Mouse (Mus musculus) MEL (cell line): ENCODE results near the gene Foxj3. TPM values are rescaled to one million over a fixed set of nuclear protein-coding genes. Genes with fewer than 3 reads are reported as not detected.

Experiments
- DNase-seq: peaks from one replicate; pipeline ENCODE4 v3.0.0; 2011; ENCODE audit warnings: low read depth, low spot score
- H3K27ac ChIP-seq: 2 replicates; pipeline ENCODE4 v1.5.1; 2012; ENCODE audit warnings: low read depth, mild to moderate bottlenecking, control low read depth, low read length, moderate library complexity; ENCODE audit not compliant: control insufficient read depth
- H3K27me3 ChIP-seq, 2 experiments: fragments of 150-350 bp in 1 of 2; sonication (generic) in 1 of 2; 2 replicates each; pipeline ENCODE4 v1.6.1; 2012; ENCODE audit warnings: low read length in 2 of 2, mild to moderate bottlenecking in 2 of 2, improper control_type of control experiment in 1 of 2, moderate library complexity in 1 of 2; ENCODE audit not compliant: insufficient read depth in 2 of 2, control insufficient read depth in 1 of 2
- H3K36me3 ChIP-seq, 2 experiments: 2 replicates each; pipeline ENCODE4 v1.6.1; 2012 to 2014; ENCODE audit warnings: low read length in 2 of 2, improper control_type of control experiment in 1 of 2, inconsistent platforms in 1 of 2, mild to moderate bottlenecking in 1 of 2; ENCODE audit not compliant: insufficient read depth in 2 of 2, control insufficient read depth in 1 of 2
- H3K4me1 ChIP-seq, 2 experiments: fragments of 150-350 bp in 1 of 2; sonication (generic) in 1 of 2; 2 replicates each; pipeline ENCODE4 v1.6.1; 2012; ENCODE audit warnings: low read length in 2 of 2, improper control_type of control experiment in 1 of 2, mild to moderate bottlenecking in 1 of 2; ENCODE audit not compliant: insufficient read depth in 2 of 2, control insufficient read depth in 1 of 2
- H3K4me3 ChIP-seq, 2 experiments: fragments of 150-350 bp in 1 of 2; sonication (generic) in 1 of 2; 2 replicates each; pipeline ENCODE4 v1.5.1; 2012; ENCODE audit warnings: low read depth in 2 of 2, low read length in 2 of 2, mild to moderate bottlenecking in 2 of 2, moderate library complexity in 2 of 2, control low read depth in 1 of 2, improper control_type of control experiment in 1 of 2; ENCODE audit not compliant: control insufficient read depth in 1 of 2, insufficient read depth in 1 of 2
- H3K79me2 ChIP-seq: 2 replicates; pipeline ENCODE4 v1.6.1; 2012; ENCODE audit warnings: mild to moderate bottlenecking, low read length, moderate library complexity; ENCODE audit not compliant: control insufficient read depth, poor library complexity, insufficient read depth
- H3K9ac ChIP-seq: 2 replicates; pipeline ENCODE4 v1.6.1; 2012; ENCODE audit warnings: low read depth, mild to moderate bottlenecking, control low read depth, low read length, moderate library complexity; ENCODE audit not compliant: control insufficient read depth, poor library complexity, severe bottlenecking
- H3K9me3 ChIP-seq: fragments of 150-350 bp; sonication (generic); replicated peaks from 2 replicates; pipeline ENCODE4 v1.6.1; 2012; ENCODE audit warnings: mild to moderate bottlenecking, low read length, improper control_type of control experiment, moderate library complexity; ENCODE audit not compliant: insufficient read depth
- BHLHE40 ChIP-seq: IDR thresholded peaks from 2 replicates; pipeline ENCODE4 v1.6.1; 2012; ENCODE audit warnings: low read depth, mild to moderate bottlenecking, inconsistent platforms, low read length, improper control_type of control experiment, borderline replicate concordance
- CHD2 ChIP-seq: IDR thresholded peaks from 2 replicates; pipeline ENCODE4 v1.6.1; 2011; ENCODE audit warnings: low read length, improper control_type of control experiment
- EP300 ChIP-seq, 2 experiments: IDR thresholded peaks; 2 replicates each; pipeline ENCODE4 v1.6.1; 2011; ENCODE audit warnings: improper control_type of control experiment in 2 of 2, low read length in 2 of 2, low read depth in 1 of 2, mild to moderate bottlenecking in 1 of 2
- ETS1 ChIP-seq: IDR thresholded peaks from 2 replicates; pipeline ENCODE4 v1.6.1; 2012; ENCODE audit warnings: low read depth, mild to moderate bottlenecking, inconsistent platforms, low read length, improper control_type of control experiment, moderate library complexity
- GABPA ChIP-seq: IDR thresholded peaks from 2 replicates; pipeline ENCODE4 v1.6.1; 2012; ENCODE audit warnings: low read depth, mild to moderate bottlenecking, inconsistent platforms, low read length, improper control_type of control experiment, moderate library complexity
- JUND ChIP-seq: IDR thresholded peaks from 2 replicates; pipeline ENCODE4 v1.6.1; 2011; ENCODE audit warnings: low read depth, mild to moderate bottlenecking, improper control_type of control experiment, low read length
- KAT2A ChIP-seq: conservative IDR thresholded peaks from 2 replicates; pipeline ENCODE4 v1.6.1; 2012; ENCODE audit warnings: low read depth, low read length, improper control_type of control experiment, inconsistent platforms
- MAFK ChIP-seq: IDR thresholded peaks from 2 replicates; pipeline ENCODE4 v1.6.1; 2011; ENCODE audit warnings: low read depth, mild to moderate bottlenecking, low read length, improper control_type of control experiment, borderline replicate concordance
- MXI1 ChIP-seq: IDR thresholded peaks from 2 replicates; pipeline ENCODE4 v1.6.1; 2011; ENCODE audit warnings: mild to moderate bottlenecking, low read depth, low read length, improper control_type of control experiment
- NELFE ChIP-seq: IDR thresholded peaks from 2 replicates; pipeline ENCODE4 v1.6.1; 2011; ENCODE audit warnings: low read depth, low read length, improper control_type of control experiment
- NRF1 ChIP-seq: IDR thresholded peaks from 2 replicates; pipeline ENCODE4 v1.6.1; 2014; ENCODE audit warnings: low read depth, mild to moderate bottlenecking, inconsistent platforms, low read length, improper control_type of control experiment, moderate library complexity; ENCODE audit not compliant: poor library complexity, insufficient read depth, severe bottlenecking
- POLR2AphosphoS2 ChIP-seq: IDR thresholded peaks from 2 replicates; pipeline ENCODE4 v1.6.1; 2011; ENCODE audit warnings: low read length, improper control_type of control experiment
- SMC3 ChIP-seq: IDR thresholded peaks from 2 replicates; pipeline ENCODE4 v1.6.1; 2011; ENCODE audit warnings: low read depth, low read length, improper control_type of control experiment
- TBP ChIP-seq: IDR thresholded peaks from 2 replicates; pipeline ENCODE4 v1.8.0; 2011; ENCODE audit warnings: low read depth, low read length, improper control_type of control experiment
- TCF12 ChIP-seq: IDR thresholded peaks from 2 replicates; pipeline ENCODE4 v1.6.1; 2014; ENCODE audit warnings: low read depth, mild to moderate bottlenecking, inconsistent platforms, low read length, improper control_type of control experiment, moderate library complexity
- UBTF ChIP-seq: IDR thresholded peaks from 2 replicates; pipeline ENCODE4 v1.6.1; 2012; ENCODE audit warnings: low read depth, mild to moderate bottlenecking, inconsistent platforms, low read length, improper control_type of control experiment, moderate library complexity, borderline replicate concordance; ENCODE audit not compliant: insufficient read depth
- USF1 ChIP-seq: IDR thresholded peaks from 2 replicates; pipeline ENCODE4 v1.6.1; 2014; ENCODE audit warnings: low read depth, mild to moderate bottlenecking, inconsistent platforms, low read length, improper control_type of control experiment, moderate library complexity
- ZMIZ1 ChIP-seq: IDR thresholded peaks from 2 replicates; pipeline ENCODE4 v1.6.1; 2012; ENCODE audit warnings: low read depth, mild to moderate bottlenecking, inconsistent platforms, low read length, improper control_type of control experiment, moderate library complexity
- ZNF384 ChIP-seq: IDR thresholded peaks from 2 replicates; pipeline ENCODE4 v1.6.1; 2012; ENCODE audit warnings: low read depth, mild to moderate bottlenecking, inconsistent platforms, low read length, improper control_type of control experiment
- polyA plus RNA-seq, 2 experiments: library from polyadenylated mRNA; stranded (reverse) in 1 of 2; unstranded in 1 of 2; fragments of >175 nt in 1 of 2; fragments of >200 nt in 1 of 2; gene quantifications; 2 replicates each; pipeline versions ENCODE4 v1.2.1 to v1.2.4; 2012; ENCODE audit warnings: low replicate concordance in 2 of 2, low read depth in 1 of 2; ENCODE audit not compliant: insufficient read length in 2 of 2, insufficient read depth in 1 of 2, missing spikeins in 1 of 2
- total RNA-seq: library from RNA; depleted of rRNA; stranded (reverse); fragments of 300-350 nt; gene quantifications from 2 replicates; pipeline ENCODE4 v1.2.3, GENCODE M21; 2012

Gene Foxj3
- total and polyA plus RNA-seq, 3 experiments, result 11.0 to 27.0 TPM; not detected in 1

DNA sequence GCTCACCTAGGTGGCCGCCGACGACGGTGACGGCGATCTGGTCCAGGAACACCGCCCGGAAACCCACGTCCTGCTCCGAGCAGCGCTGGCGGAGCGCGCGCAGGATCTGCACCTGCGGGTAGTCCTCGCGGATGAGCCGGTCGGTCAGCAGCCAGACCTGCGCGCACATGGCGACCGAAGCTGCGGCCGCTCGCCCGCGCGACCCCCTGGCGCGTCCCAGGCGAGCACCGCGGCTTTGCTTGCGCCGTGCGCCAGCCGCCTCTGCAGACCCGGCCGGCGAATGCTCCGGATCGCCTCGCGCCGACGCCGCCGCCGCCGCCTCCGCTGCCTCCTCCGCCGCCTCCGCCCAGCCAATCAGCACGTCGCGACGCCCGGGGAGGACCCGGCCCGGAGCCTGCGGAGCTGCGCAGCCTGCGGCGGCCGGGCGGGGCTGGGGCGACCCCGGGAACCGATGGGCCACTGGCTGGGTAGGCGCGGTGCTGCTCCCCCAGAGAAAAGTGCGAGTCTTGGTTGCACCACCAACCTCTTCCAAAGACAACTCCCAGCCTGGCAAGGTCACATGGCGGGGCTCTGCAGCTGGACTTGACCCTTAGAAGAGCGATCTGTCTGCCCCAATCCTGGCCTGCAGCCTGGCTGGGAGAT, 44.4 kb upstream of the Foxj3 start, which contains the start of gene Rimkla:
Rimkla (minus strand) TSS at position 338 of the 642 bp plus-strand sequence.
- no peak within 1 kb of the TSS for H3K4me3 ChIP-seq

DNA sequence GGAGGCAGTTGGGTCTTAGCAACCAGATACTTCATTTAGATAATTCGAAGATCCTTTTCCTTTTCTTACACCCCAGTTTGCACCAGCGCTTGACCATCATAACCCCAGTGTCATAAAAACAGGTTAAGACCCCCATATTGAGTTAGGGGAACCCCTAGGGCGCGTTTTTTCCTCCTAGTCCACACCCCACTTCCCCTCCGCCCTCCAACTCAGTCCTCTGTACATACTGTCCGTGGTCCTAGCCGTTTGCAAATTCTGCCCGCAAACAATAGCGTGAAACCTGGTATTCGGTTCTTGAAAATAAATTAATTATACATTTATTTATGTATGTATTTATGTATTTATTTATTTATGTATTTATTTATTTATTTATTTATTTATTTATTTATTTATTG, 43.9 kb upstream of the Foxj3 start:
- no peaks in the 10 kb centered on the region for H3K36me3 ChIP-seq
- TF ChIP-seq GABPA (no peak), JUND (no peak), UBTF (no peak), ETS1 (no peak), TBP (no peak), MXI1 (no peak), NRF1 (no peak), CHD2 (no peak), USF1 (no peak), NELFE (no peak), EP300 (IDR thresholded peaks at IDR 0.05; ENCODE audit: low read depth in 1 of 2, low read length in 2 of 2) (no peak), POLR2AphosphoS2 (no peak), KAT2A (no peak), MAFK (no peak), SMC3 (no peak)
- H3K9me3 ChIP-seq, result no peaks in the 10 kb centered on the region
- H3K4me3 ChIP-seq, result no peak overlapping the region
- no peaks in the 10 kb centered on the region for H3K4me1 ChIP-seq
- H3K79me2 ChIP-seq, result no peaks in the 10 kb centered on the region
- H3K27me3 ChIP-seq, result no peaks in the 10 kb centered on the region
- H3K27ac ChIP-seq, result no peak overlapping the region
- no peak for DNase-seq
- no peak overlapping the region for H3K9ac ChIP-seq

More for the DNA sequence above, 44.4 kb upstream of the Foxj3 start, which contains the start of gene Rimkla:
- DNase-seq, result no peak
- H3K9ac ChIP-seq, result no peak within 1 kb of the TSS
- no peaks in the 10 kb centered on the region for H3K36me3 ChIP-seq
- no peak for TF ChIP-seq BHLHE40
- no peak for TF ChIP-seq ZNF384
- no peak for TF ChIP-seq TCF12
- no peak for TF ChIP-seq MXI1
- TF ChIP-seq USF1, result no peak
- TF ChIP-seq ZMIZ1, result no peak
- TF ChIP-seq MAFK, result no peak
- TF ChIP-seq GABPA, result no peak
- TF ChIP-seq EP300 (IDR thresholded peaks at IDR 0.05; ENCODE audit: low read depth in 1 of 2, low read length in 2 of 2), result no peak
- H3K27ac ChIP-seq, result no peak within 1 kb of the TSS
- H3K27me3 ChIP-seq, result no peaks in the 10 kb centered on the region
- H3K4me1 ChIP-seq, result no peaks in the 10 kb centered on the region
- H3K9me3 ChIP-seq, result no peaks in the 10 kb centered on the region
- no peaks in the 10 kb centered on the region for H3K79me2 ChIP-seq
